Mouse (Mus musculus) bone marrow, adult 2 months (tissue): Measurements from ENCODE around the gene Nudt2.

Source experiments
- CTCF ChIP-seq: fragments of 200-500 bp; IDR thresholded peaks from 2 replicates; pipeline ENCODE4 v1.5.1; 2011; ENCODE audit warnings: low read length, control low read depth; ENCODE audit not compliant: control insufficient read depth, insufficient read depth
- POLR2A ChIP-seq: fragments of 200-500 bp; IDR thresholded peaks from 2 replicates; pipeline ENCODE4 v1.6.1; 2011; ENCODE audit warnings: low read depth, mild to moderate bottlenecking, control low read depth, low read length, borderline replicate concordance; ENCODE audit not compliant: control insufficient read depth

DNA sequence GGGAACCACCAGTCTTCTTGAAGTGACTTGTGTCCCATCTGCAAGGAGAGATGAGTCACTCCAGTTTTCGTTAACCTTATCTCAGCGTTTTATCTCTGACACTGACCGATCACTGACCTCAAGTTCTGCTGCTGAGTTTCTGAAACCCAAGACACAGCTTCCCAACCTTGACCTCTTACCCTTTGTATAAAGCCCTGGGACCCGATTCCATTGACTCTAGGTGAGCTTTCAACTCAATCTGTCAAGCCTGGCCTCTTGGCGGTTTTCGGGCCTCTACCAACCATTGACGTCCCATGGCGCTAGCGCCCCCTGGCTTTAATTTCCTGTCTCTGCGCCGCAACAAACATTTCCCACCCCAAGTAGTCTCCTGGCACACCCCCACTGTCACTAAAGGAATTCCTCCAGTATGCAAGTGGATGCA, 40.2 kb downstream of the Nudt2 start:
- TF ChIP-seq CTCF: peak; percentile 21; the same call in 1 of the 2 replicates
- TF ChIP-seq POLR2A: no peak
